Mouse (Mus musculus) C2C12 (cell line): ENCODE data around the gene Snn. TPM values are rescaled to one million over a fixed set of nuclear protein-coding genes. Genes with fewer than 3 reads are reported as not detected.

Source experiments
- H3K27me3 ChIP-seq: one replicate; pipeline ENCODE4 v1.6.1; 2011; ENCODE audit not compliant: control insufficient read depth, insufficient read depth, insufficient read length
- H3K36me3 ChIP-seq: one replicate; pipeline ENCODE4 v1.6.1; 2011; ENCODE audit not compliant: control insufficient read depth, insufficient read depth
- H3K4me3 ChIP-seq: one replicate; pipeline ENCODE4 v1.5.1; 2011; ENCODE audit warnings: mild to moderate bottlenecking, control low read depth; ENCODE audit not compliant: poor library complexity, insufficient read depth, severe bottlenecking
- H3K79me2 ChIP-seq: one replicate; pipeline ENCODE4 v1.6.1; 2011; ENCODE audit not compliant: control insufficient read depth, insufficient read depth
- H3K79me3 ChIP-seq: one replicate; pipeline ENCODE4 v1.6.1; 2011; ENCODE audit warnings: low read depth, control low read depth
- H3ac ChIP-seq: one replicate; pipeline ENCODE3; 2011; ENCODE audit warnings: low read depth; ENCODE audit not compliant: control insufficient read depth, insufficient read length
- CEBPB ChIP-seq: IDR thresholded peaks from one replicate; pipeline ENCODE4 v1.6.1; 2011; ENCODE audit warnings: low read depth, mild to moderate bottlenecking, control low read depth, moderate library complexity
- CTCF ChIP-seq: IDR thresholded peaks from one replicate; pipeline ENCODE4 v1.5.1; 2011; ENCODE audit not compliant: control insufficient read depth, insufficient read depth, insufficient read length
- FOSL1 ChIP-seq: IDR thresholded peaks from one replicate; pipeline ENCODE4 v1.8.0; 2011; ENCODE audit warnings: mild to moderate bottlenecking, low read length; ENCODE audit not compliant: poor library complexity, insufficient read depth, severe bottlenecking
- MAX ChIP-seq: IDR thresholded peaks from one replicate; pipeline ENCODE4 v1.6.1; 2011; ENCODE audit warnings: mild to moderate bottlenecking, control low read depth
- MYOD1 ChIP-seq: IDR thresholded peaks from one replicate; pipeline ENCODE4 v1.6.1; 2011; ENCODE audit warnings: low read depth; ENCODE audit not compliant: control insufficient read depth, insufficient read length
- MYOG ChIP-seq: IDR thresholded peaks from one replicate; pipeline ENCODE4 v1.6.1; 2011; ENCODE audit not compliant: control insufficient read depth, insufficient read length; ENCODE audit errors: extremely low read depth
- USF1 ChIP-seq: IDR thresholded peaks from one replicate; pipeline ENCODE4 v1.6.1; 2011; ENCODE audit warnings: low read depth, mild to moderate bottlenecking, control low read depth, moderate library complexity
- polyA plus RNA-seq: library from polyadenylated mRNA; unstranded; fragments of >200 nt; fragmentation: generic; extraction: Trizol; gene quantifications from one replicate; pipeline ENCODE4 v1.2.1, GENCODE M21; 2012; ENCODE audit warnings: missing spikeins

Snn gene
- polyA plus RNA-seq, 1 experiment: 54.1 TPM

DNA sequence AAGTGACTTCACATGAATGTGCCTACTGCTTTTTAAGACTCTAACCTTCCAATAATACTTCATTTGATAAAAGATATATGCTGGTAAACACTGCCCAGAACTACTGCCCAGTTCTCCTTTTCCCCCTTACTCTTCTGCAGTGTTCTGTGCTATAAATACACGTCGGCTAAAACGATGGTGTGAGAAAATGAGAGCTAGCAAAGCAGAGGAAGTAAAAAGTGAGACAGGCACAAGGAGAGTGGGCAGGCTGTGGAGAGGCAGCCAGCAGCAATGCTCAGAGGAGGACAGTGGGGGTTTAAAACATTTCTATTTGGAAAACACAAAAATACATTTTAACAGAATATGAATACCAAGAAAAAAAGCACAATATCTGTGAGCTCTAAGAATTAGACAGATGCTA is 31.8 kb downstream of the Snn start:
- TF ChIP-seq USF1 (no peak), CEBPB (no peak)
- H3K4me3 ChIP-seq: no peak overlapping the region
- no peaks in the 10 kb centered on the region for H3K27me3 ChIP-seq
- no peaks in the 10 kb centered on the region for H3K79me2 ChIP-seq
- H3K36me3 ChIP-seq: peaks cover 45% of the 10 kb centered on the region
- H3ac ChIP-seq: no peak overlapping the region
- H3K79me3 ChIP-seq: no peaks in the 10 kb centered on the region

DNA sequence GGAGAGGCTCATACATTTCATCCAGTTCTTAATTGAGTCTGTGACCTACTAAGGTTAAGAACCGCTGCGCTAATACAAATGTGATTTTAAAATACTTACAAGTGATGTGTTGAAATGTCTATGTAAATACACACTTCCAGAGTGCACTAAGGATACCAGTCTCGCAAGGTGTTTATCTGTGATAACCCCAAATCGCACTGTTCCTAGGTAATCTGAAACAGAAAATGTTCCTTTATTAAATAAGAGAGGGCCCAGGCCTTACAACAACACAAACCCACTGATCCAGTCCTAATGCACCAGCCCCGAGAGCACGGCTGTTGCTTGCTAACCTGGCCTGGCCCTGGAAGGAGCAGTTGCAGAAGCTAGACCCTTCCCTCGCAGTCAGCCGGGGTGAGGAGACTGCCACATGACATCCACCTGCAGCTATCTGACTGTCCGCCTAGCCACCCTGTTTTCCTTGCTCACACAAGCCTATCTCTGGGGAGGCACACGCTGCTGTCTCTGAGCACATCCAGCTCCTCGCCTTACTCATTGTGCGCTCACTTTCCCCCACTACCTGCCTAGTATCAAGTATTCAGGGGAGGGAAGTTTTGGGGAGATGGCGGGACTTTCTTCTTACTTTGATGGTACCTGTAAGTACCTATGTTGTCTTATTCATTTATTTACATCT is 33.1 kb downstream of the Snn start:
- no peaks in the 10 kb centered on the region for H3K79me2 ChIP-seq
- H3K79me3 ChIP-seq: no peaks in the 10 kb centered on the region
- no peak overlapping the region for H3ac ChIP-seq
- no peak overlapping the region for H3K4me3 ChIP-seq
- no peaks in the 10 kb centered on the region for H3K27me3 ChIP-seq
- peaks cover 34% of the 10 kb centered on the region for H3K36me3 ChIP-seq
- no peak for TF ChIP-seq FOSL1
- TF ChIP-seq CTCF: no peak
- TF ChIP-seq MYOD1: no peak

DNA sequence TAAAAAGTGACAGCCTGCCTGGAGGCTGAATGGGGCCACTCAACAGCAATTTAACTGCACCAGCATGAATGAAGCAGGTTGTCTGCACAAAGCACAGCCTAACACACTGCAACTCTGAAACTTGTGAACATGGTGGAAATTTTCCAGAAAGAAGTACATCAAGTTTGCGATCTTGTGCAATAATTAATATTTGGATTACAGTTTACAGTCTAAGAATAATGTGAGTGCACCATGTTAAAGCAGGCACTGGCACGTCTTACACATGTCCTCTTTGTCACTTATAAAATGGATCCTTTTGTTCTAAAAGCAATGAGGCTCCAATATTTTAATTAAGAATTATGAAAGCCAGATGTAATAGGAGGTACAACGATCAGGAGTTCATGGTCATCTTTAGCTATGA is 36.6 kb downstream of the Snn start:
- no peaks in the 10 kb centered on the region for H3K79me3 ChIP-seq
- H3K79me2 ChIP-seq: no peaks in the 10 kb centered on the region
- peaks cover 14% of the 10 kb centered on the region for H3K36me3 ChIP-seq
- no peaks in the 10 kb centered on the region for H3K27me3 ChIP-seq
- no peak for TF ChIP-seq USF1
- H3K4me3 ChIP-seq: no peak overlapping the region
- no peak overlapping the region for H3ac ChIP-seq

DNA sequence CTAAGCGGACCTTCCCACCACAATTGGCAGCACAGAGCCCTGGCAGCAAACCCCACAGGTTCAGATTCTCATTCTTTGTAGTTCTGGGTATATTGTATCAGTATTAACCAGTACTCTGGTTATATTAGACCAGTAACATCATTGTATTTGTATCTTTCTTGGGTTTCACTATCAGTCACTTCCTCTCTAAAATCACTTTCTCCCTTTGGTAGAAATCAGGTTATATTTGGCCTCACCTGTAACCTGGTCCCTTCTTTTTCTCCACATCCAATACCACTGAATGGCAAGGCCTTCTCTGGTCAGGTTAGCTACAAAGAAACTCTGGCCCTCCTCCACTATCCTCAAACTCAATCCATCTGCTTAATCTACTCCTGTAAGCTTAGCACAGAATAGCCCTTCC is 44.2 kb downstream of the Snn start:
- Histone ChIP-seq H3ac (no peak overlapping the region), H3K79me2 (no peaks in the 10 kb centered on the region), H3K79me3 (no peaks in the 10 kb centered on the region), H3K36me3 (peaks cover 21% of the 10 kb centered on the region), H3K27me3 (no peaks in the 10 kb centered on the region), H3K4me3 (no peak overlapping the region)
- TF ChIP-seq FOSL1 (no peak), MYOG (no peak), USF1 (no peak), MAX (no peak), CTCF (no peak), MYOD1 (no peak), CEBPB (no peak)

DNA sequence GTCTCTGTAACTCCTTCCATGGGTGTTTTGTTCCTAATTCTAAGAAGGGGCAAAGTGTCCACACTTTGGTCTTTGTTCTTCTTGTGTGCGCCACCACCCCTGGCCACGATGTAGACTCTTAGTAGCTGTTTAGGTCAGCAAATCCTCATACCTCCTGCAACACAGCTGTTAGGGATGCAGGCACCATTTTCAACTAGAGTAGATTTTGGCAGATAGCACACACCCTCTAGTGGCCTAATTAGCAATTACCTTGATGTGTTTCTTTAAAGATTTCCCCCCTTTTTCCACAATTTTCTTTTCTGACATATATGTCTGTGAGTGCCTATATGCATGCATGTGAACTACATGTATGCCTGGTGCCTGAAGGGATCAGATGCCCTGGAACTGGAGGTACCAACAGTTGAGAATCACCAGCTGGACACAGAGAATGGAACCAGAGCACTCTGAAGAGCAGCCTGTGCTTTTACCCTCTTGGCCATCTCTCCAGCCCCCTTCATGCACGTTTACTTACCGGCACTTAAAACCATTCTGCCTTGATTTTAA is 48.5 kb downstream of the Snn start:
- Histone ChIP-seq H3K79me2 (no peaks in the 10 kb centered on the region), H3ac (no peak overlapping the region), H3K36me3 (peaks cover 24% of the 10 kb centered on the region), H3K4me3 (no peak overlapping the region), H3K79me3 (no peaks in the 10 kb centered on the region), H3K27me3 (no peaks in the 10 kb centered on the region)
- TF ChIP-seq CTCF (no peak), MAX (no peak), FOSL1 (no peak), MYOD1 (no peak), CEBPB (no peak), USF1 (no peak), MYOG (no peak)

DNA sequence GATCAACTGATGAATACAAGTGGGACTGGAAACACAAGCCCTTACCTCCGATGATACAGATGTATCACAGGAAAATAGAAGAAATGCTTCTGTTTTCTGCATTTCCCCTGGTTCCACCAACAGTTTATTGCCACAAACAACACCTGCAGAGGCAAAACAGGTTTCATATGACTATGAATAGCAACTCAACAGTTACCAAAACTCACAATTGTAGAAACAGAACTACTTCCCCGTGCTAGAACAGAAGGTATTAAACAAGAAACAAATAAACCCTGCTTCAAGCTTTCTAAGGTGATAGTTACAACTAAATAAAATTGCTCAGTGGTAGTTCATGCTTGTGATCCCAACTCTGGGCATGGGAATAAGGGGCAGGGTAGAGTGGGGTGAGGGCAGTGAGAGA is 61.9 kb downstream of the Snn start:
- Histone ChIP-seq H3K4me3 (no peak overlapping the region), H3K27me3 (no peaks in the 10 kb centered on the region), H3K79me3 (peaks cover 7% of the 10 kb centered on the region), H3K36me3 (peaks cover 66% of the 10 kb centered on the region), H3K79me2 (peaks cover under 1% of the 10 kb centered on the region), H3ac (no peak overlapping the region)
- TF ChIP-seq USF1 (no peak), MAX (no peak)
